Mouse (Mus musculus): ENCODE results near the gene Sfmbt2.

- no peak for TF ChIP-seq CTCF (IDR thresholded peaks at IDR 0.05; ENCODE audit: extremely low read depth, insufficient read depth, low read length)
- no peak for TF ChIP-seq POLR2A (IDR thresholded peaks at IDR 0.05; ENCODE audit: extremely low read depth, insufficient read depth, low read length)
Measured at GRCm38 (mm10) chr2:10351125-10351524, 19.2 kb upstream of the Sfmbt2 start.

Measured in cortical plate, adult 2 months (tissue).